Mouse (Mus musculus): Measurements from ENCODE around the gene Tbc1d17.
"Not testable (repeated sequence)": the region's sequence is repeated elsewhere in the genome, so short reads cannot be mapped to it uniquely, and the experiment has no call there.

The Tbc1d17 gene

GRCm38 (mm10) chr7:44848561-44849415 lies at the start of gene Tbc1d17, which contains the start of gene Akt1s1:
Gene Tbc1d17, minus strand, starts transcription at chr7:44849079.
Gene Akt1s1, plus strand, starts transcription at chr7:44848991.
- peak; percentile 93 for DNase-seq (ENCODE audit: low read depth)

- no peak for DNase-seq (ENCODE audit: low read depth)
Measured at GRCm38 (mm10) chr7:44898607-44899006, 49.7 kb upstream of the Tbc1d17 start.

GRCm38 (mm10) chr7:44896499-44896898 lies 47.6 kb upstream of the Tbc1d17 start:
- no peak for DNase-seq (ENCODE audit: low read depth)

- DNase-seq (ENCODE audit: low read depth): peak; percentile 89
Measured at GRCm38 (mm10) chr7:44895593-44896434, 46.9 kb upstream of the Tbc1d17 start, which contains the start of gene Fuz. Gene Fuz, plus strand, starts transcription at chr7:44896079.

DNA sequence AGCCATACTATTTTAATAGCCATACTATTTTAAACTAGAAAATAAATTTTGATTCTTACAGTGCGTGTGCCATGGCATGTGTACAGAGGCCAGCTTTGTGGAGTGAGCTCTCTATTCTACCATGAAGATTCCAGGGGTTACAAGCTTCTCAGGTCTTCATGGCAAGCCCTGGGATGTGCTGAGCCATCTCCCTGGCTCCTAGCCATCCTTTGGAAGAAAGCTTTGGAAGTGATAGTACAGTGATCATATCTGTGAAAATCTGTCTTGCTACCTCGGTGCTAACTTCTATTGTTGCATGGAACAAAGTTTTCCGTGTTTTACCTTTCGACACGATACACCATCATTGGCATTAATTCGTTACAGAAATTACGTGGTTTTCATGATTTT lies 46.3 kb upstream of the Tbc1d17 start:
- DNase-seq (ENCODE audit: low read depth): no peak

- no peak for DNase-seq (ENCODE audit: low read depth)
Measured at GRCm38 (mm10) chr7:44894175-44894574, 45.3 kb upstream of the Tbc1d17 start.

GRCm38 (mm10) chr7:44893197-44893596 lies 44.3 kb upstream of the Tbc1d17 start:
- DNase-seq (ENCODE audit: low read depth): no peak

- peak; percentile 79 for DNase-seq (ENCODE audit: low read depth)
Measured at GRCm38 (mm10) chr7:44892276-44892921, 43.5 kb upstream of the Tbc1d17 start, which contains the start of gene Med25. Gene Med25, minus strand, starts transcription at chr7:44892712.

- no peak for DNase-seq (ENCODE audit: low read depth)
Measured at GRCm38 (mm10) chr7:44891611-44892010, 42.7 kb upstream of the Tbc1d17 start.

- no peak for DNase-seq (ENCODE audit: low read depth)
Measured at GRCm38 (mm10) chr7:44890737-44891136, 41.9 kb upstream of the Tbc1d17 start.

GRCm38 (mm10) chr7:44890180-44890579 lies 41.3 kb upstream of the Tbc1d17 start:
- no peak for DNase-seq (ENCODE audit: low read depth)

DNA sequence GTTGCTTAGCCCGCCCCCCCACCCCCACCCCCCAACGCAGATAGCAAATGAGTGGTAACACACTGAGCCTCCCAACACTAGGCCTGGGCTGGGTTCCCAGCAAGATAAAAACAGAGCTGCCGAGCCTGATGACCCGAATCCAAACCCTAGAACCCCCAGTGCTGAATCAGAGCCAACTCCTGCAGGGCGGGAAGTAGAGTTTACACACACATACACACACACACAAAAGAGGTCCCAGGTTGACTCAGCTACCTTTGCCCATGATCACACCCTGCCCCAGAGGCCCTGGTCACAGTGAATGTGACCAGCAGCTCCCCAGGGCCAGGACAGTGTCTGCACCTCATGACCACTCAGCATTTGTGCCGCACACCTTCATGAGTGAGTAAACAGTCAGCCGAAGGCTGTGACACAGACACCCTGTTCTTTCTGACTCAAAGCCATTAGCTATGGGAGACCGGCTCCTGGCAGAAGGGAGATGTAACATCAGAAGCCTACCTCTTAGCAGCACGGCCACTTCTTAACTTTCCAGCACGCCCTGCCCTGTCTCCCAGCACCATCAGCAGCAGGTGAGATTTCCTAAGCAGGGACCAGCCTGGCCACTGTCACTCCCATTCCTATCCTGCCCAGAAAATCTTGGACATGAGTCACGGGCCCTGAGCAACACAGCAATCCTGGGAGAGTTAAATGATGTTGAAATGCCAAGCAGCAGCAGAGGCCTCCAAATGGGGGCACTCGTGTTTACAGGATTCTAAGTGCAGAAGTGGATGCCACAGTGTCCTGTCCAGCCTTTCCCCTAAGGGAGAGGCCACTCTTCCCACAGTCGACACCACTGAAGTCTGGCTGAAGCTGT lies 39.6 kb upstream of the Tbc1d17 start:
- DNase-seq (ENCODE audit: low read depth): no peak

DNA sequence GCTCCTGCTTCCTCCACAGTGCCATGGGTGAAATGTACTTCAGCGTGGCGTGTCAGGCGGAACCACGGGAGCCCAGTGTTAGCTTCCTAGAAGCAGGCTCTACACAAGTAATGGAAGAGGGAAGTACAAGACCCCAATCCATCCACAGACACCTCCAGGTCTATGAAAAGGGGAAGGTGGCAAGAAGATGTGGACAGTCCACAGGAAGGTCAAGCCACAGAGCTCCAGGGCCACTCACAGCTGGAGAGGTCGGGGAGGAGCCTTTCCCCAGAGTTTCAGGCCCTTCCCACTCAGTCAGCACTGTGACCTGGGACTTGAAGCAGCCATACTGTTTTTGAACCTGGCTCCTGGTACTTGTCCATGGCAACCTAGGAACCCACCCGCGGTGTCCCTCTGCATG lies 38.1 kb upstream of the Tbc1d17 start:
- DNase-seq (ENCODE audit: low read depth): no peak

GRCm38 (mm10) chr7:44884637-44885036 lies 35.8 kb upstream of the Tbc1d17 start:
- no peak for DNase-seq (ENCODE audit: low read depth)

GRCm38 (mm10) chr7:44883036-44883435 lies 34.2 kb upstream of the Tbc1d17 start:
- DNase-seq (ENCODE audit: low read depth): no peak

GRCm38 (mm10) chr7:44877833-44878232 lies 29.0 kb upstream of the Tbc1d17 start:
- DNase-seq (ENCODE audit: low read depth): no peak

GRCm38 (mm10) chr7:44871774-44872173 lies 22.9 kb upstream of the Tbc1d17 start:
- not testable (repeated sequence) for DNase-seq (ENCODE audit: low read depth)

- DNase-seq (ENCODE audit: low read depth): no peak
Measured at GRCm38 (mm10) chr7:44871181-44871580, 22.3 kb upstream of the Tbc1d17 start.

- DNase-seq (ENCODE audit: low read depth): no peak
Measured at GRCm38 (mm10) chr7:44870614-44871013, 21.7 kb upstream of the Tbc1d17 start.

DNA sequence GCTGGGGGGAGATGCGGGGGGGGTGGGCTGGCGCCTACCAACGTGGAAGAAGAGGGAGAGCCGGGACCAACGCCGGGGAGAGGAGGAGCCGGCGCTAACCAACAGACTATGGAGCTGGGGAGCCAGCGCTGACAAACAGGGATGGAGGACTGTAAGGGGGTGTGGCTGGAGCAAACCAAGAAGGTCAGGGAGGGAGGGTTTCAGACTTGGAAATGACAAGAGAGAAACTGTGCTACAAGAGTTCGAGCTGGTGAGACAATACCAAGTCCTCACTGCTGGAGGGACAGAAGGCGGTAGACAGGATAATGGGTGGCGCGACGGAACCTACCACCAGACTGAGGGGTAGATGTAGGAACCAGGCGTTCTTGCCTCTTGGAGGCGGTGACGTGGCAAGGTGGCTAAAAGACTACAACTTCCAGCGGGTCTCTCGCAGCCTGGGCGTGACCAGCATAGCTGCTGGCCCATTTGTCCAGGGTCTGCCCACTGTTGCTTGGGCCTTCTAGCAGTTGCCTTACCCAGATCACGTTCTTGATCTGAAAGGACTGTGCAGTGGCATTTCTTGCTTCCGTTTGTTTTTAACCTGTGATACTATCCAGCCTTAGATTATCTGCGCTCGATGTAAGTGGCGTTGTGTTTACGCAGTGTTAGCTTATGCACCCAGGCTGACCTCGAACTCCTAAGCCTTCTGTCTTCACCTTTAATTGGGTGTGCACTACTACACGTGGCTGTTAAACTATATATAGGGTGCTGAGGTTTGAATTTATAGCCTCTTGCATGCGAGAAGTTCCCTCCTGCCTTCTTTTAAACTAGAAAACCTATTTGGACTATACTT lies 21.0 kb upstream of the Tbc1d17 start, which contains the start of gene Ptov1:
Gene Ptov1 (minus strand): TSS at position 92 of the 832 bp plus-strand sequence.
- peak; percentile 84 for DNase-seq (ENCODE audit: low read depth)
